Mouse (Mus musculus) gastrocnemius, postnatal 36 days (tissue): ENCODE measurements around the gene Syce3. TPM values are rescaled to one million over a fixed set of nuclear protein-coding genes. Genes with fewer than 3 reads are reported as not detected.

Experiments
- total RNA-seq, 2 experiments: library from RNA; stranded (reverse); gene quantifications; 2 replicates each; pipeline ENCODE4 v1.2.3; 2021

Syce3 gene
- total RNA-seq, 2 experiments from 2014 or later: not detected

Other genes starting within 250 kb of the Syce3 start
- gene Plxnb2, start 229.7 kb downstream of the Syce3 start, total RNA-seq: 1 to 10 TPM; 8.9 to 9.6 TPM
- gene Dennd6b, start 214.0 kb downstream of the Syce3 start, total RNA-seq: 1 to 10 TPM; 7.6 to 9.0 TPM
- gene Ppp6r2, start 198.9 kb downstream of the Syce3 start, total RNA-seq: 10 to 100 TPM; 81.0 to 85.9 TPM
- 10 to 100 TPM; 62.0 to 62.1 TPM for gene Sbf1, start 95.2 kb downstream of the Syce3 start, total RNA-seq
- not detected for gene Adm2, start 87.8 kb downstream of the Syce3 start, total RNA-seq
- gene Miox, start 76.1 kb downstream of the Syce3 start, total RNA-seq: not detected
- 10 to 100 TPM; 12.0 to 12.6 TPM for gene Lmf2, start 54.8 kb downstream of the Syce3 start, total RNA-seq
- gene Ncaph2, start 54.8 kb downstream of the Syce3 start, total RNA-seq: 10 to 100 TPM; 36.7 to 43.0 TPM
- gene Sco2, start 36.7 kb downstream of the Syce3 start, total RNA-seq: 10 to 100 TPM; 12.0 to 19.1 TPM
- under 1 TPM; 0.35 to 0.48 TPM for gene Tymp, start 33.5 kb downstream of the Syce3 start, total RNA-seq
- gene Odf3b, start 31.2 kb downstream of the Syce3 start, total RNA-seq: under 1 TPM; 0.42 to 0.87 TPM
- gene Klhdc7b, start 25.6 kb downstream of the Syce3 start, total RNA-seq: not detected
- gene Cpt1b, start 15.4 kb upstream of the Syce3 start, total RNA-seq: 100 to 1,000 TPM; 255 to 278 TPM
- gene C730034F03Rik, start 19.1 kb upstream of the Syce3 start, total RNA-seq: under 1 TPM; 0.20 to 0.47 TPM
- 1 to 10 TPM in 1 of 2 experiments, not detected in 1; 1.5 TPM for gene Gm44502, start 19.2 kb upstream of the Syce3 start, total RNA-seq
- gene Chkb, start 19.4 kb upstream of the Syce3 start, total RNA-seq: 10 to 100 TPM; 20.8 to 30.0 TPM
- under 1 TPM; 0.28 to 0.30 TPM for gene Mapk8ip2, start 43.4 kb upstream of the Syce3 start, total RNA-seq
- gene Arsa, start 66.9 kb upstream of the Syce3 start, total RNA-seq: 1 to 10 TPM; 3.0 to 3.8 TPM
- gene Shank3, start 89.1 kb upstream of the Syce3 start, total RNA-seq: 10 to 100 TPM; 14.4 to 15.5 TPM
- under 1 TPM; 0.28 to 0.30 TPM for gene Acr, start 157.8 kb upstream of the Syce3 start, total RNA-seq
- gene Rabl2, start 181.4 kb upstream of the Syce3 start, total RNA-seq: 1 to 10 TPM; 1.8 to 3.1 TPM